Mouse (Mus musculus): ENCODE measurements around the gene Vapb. TPM values are rescaled to one million over a fixed set of nuclear protein-coding genes. Genes with fewer than 3 reads are reported as not detected.

The Vapb gene
- total RNA-seq, 1 experiment from 2014 or later, result 177 TPM

- DNase-seq, result no peak
Measured at GRCm38 (mm10) chr2:173734426-173734825, 2.9 kb upstream of the Vapb start.

- no peak for DNase-seq
Measured at GRCm38 (mm10) chr2:173738232-173738631, 921 bp downstream of the Vapb start.

GRCm38 (mm10) chr2:173739107-173739506 is 1.8 kb downstream of the Vapb start:
- no peak for DNase-seq

GRCm38 (mm10) chr2:173742090-173742489 is 4.8 kb downstream of the Vapb start:
- no peak for DNase-seq

- DNase-seq, result peak; percentile 19
Measured at GRCm38 (mm10) chr2:173742744-173743143, 5.4 kb downstream of the Vapb start.

- no peak for DNase-seq
Measured at GRCm38 (mm10) chr2:173744070-173744815, 6.9 kb downstream of the Vapb start.

GRCm38 (mm10) chr2:173748961-173749659 is 11.8 kb downstream of the Vapb start:
- DNase-seq, result no peak

GRCm38 (mm10) chr2:173755433-173756144 is 18.3 kb downstream of the Vapb start:
- DNase-seq, result no peak

- DNase-seq, result no peak
Measured at GRCm38 (mm10) chr2:173757624-173758155, 20.4 kb downstream of the Vapb start.

GRCm38 (mm10) chr2:173760607-173761006 is 23.3 kb downstream of the Vapb start:
- DNase-seq, result no peak

- DNase-seq, result no peak
Measured at GRCm38 (mm10) chr2:173764629-173765028, 27.3 kb downstream of the Vapb start.

- DNase-seq, result no peak
Measured at GRCm38 (mm10) chr2:173767959-173768595, 30.8 kb downstream of the Vapb start.

GRCm38 (mm10) chr2:173769183-173769582 is 31.9 kb downstream of the Vapb start:
- no peak for DNase-seq

GRCm38 (mm10) chr2:173770620-173771019 is 33.3 kb downstream of the Vapb start:
- no peak for DNase-seq

GRCm38 (mm10) chr2:173771706-173772105 is 34.4 kb downstream of the Vapb start:
- no peak for DNase-seq

GRCm38 (mm10) chr2:173775556-173775955 is 38.2 kb downstream of the Vapb start:
- no peak for DNase-seq

GRCm38 (mm10) chr2:173776108-173776507 is 38.8 kb downstream of the Vapb start:
- no peak for DNase-seq

- no peak for DNase-seq
Measured at GRCm38 (mm10) chr2:173780931-173781330, 43.6 kb downstream of the Vapb start.

- no peak for DNase-seq
Measured at GRCm38 (mm10) chr2:173784366-173784765, 47.1 kb downstream of the Vapb start.

GRCm38 (mm10) chr2:173784884-173785283 is 47.6 kb downstream of the Vapb start:
- DNase-seq, result no peak

GRCm38 (mm10) chr2:173789945-173790804 is 52.9 kb downstream of the Vapb start:
- peak; percentile 80 for DNase-seq
